Mouse (Mus musculus) kidney, embryonic 14.5 days (tissue): ENCODE measurements around the gene Trib2. TPM values are rescaled to one million over a fixed set of nuclear protein-coding genes. Genes with fewer than 3 reads are reported as not detected.

Experiments used
- ATAC-seq: fragments of 200-750 bp; cut with Nextera tagmentation; 2 replicates; pipeline ENCODE4 v1.8.0; 2017; ENCODE audit warnings: moderate number of reproducible peaks, mild to moderate bottlenecking, moderate TSS enrichment, moderate library complexity; ENCODE audit not compliant: low FRiP score, low TSS enrichment
- H3K27ac ChIP-seq: fragments of 300-500 bp; sonication (generic); 2 replicates; pipeline ENCODE4 v1.5.1; 2014; ENCODE audit warnings: low read depth, mild to moderate bottlenecking, low read length, moderate library complexity, mixed read lengths
- H3K27me3 ChIP-seq: fragments of 300-500 bp; sonication (generic); 2 replicates; pipeline ENCODE4 v1.6.1; 2014; ENCODE audit warnings: mild to moderate bottlenecking, low read length; ENCODE audit not compliant: control insufficient read depth, insufficient read depth
- H3K36me3 ChIP-seq: fragments of 300-500 bp; sonication (generic); 2 replicates; pipeline ENCODE4 v1.6.1; 2014; ENCODE audit warnings: low read length, mixed read lengths; ENCODE audit not compliant: control insufficient read depth, insufficient read depth
- H3K4me1 ChIP-seq: fragments of 300-500 bp; sonication (generic); 2 replicates; pipeline ENCODE4 v1.6.1; 2014; ENCODE audit warnings: low read length, mixed read lengths; ENCODE audit not compliant: control insufficient read depth, insufficient read depth
- H3K4me2 ChIP-seq: fragments of 300-500 bp; sonication (generic); replicated peaks from 2 replicates; pipeline ENCODE4 v1.6.1; 2014; ENCODE audit warnings: low read depth, mild to moderate bottlenecking, low read length
- H3K4me3 ChIP-seq: fragments of 300-500 bp; sonication (generic); 2 replicates; pipeline ENCODE4 v1.5.1; 2014; ENCODE audit warnings: mild to moderate bottlenecking, low read length
- H3K9ac ChIP-seq: fragments of 300-500 bp; sonication (generic); 2 replicates; pipeline ENCODE4 v1.6.1; 2014; ENCODE audit warnings: low read depth, mild to moderate bottlenecking, low read length, moderate library complexity
- H3K9me3 ChIP-seq: fragments of 300-500 bp; sonication (generic); 2 replicates; pipeline ENCODE4 v1.6.1; 2016; ENCODE audit warnings: low read length; ENCODE audit not compliant: control insufficient read depth
- WGBS: fragments of 180-500 bp; shearing (Covaris S2); extraction: QIAGEN DNeasy Blood & Tissue Kit; methylation state at CpG from one replicate; pipeline ENCODE4 v1.1.7; 2014; 5-methylcytosine and 5-hydroxymethylcytosine counted together
- polyA plus RNA-seq: library from polyadenylated mRNA; unstranded; fragments of >200 nt; fragmentation: Nextera tagmentation; extraction: Ambion mirVana; gene quantifications from 2 replicates; pipeline ENCODE4 v1.2.1, GENCODE M21; 2014

Trib2 gene
- polyA plus RNA-seq, 1 experiment from 2014 or later = 58.7 TPM

DNA sequence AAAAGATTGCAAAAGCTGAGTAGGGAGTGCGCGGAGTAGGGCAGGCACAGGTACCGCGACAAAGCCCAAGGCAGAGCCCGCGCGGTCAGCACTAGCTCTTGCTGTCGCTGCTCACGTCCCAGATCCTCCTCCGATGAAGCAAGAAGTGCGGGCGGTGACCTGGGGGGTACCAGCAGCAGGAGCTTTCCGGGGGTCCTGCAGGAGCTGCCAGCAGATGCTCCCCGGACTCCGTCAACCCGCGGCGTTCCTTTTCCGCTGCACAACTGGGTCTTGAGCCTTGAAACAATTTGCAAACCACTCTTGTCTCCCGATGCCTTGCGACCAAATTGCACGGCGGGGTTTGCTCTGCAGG is 492 bp downstream of the Trib2 start:
- ATAC-seq = peak; percentile 44
- Histone ChIP-seq H3K27ac (peak overlapping the region; percentile 93), H3K9ac (peak overlapping the region; percentile 96), H3K9me3 (no peaks in the 10 kb centered on the region), H3K36me3 (no peaks in the 10 kb centered on the region), H3K27me3 (no peaks in the 10 kb centered on the region), H3K4me1 (peaks cover 8% of the 10 kb centered on the region; the same call in 1 of the 2 replicates), H3K4me2 (peak overlapping the region; percentile 66), H3K4me3 (peak overlapping the region; percentile 83)
- WGBS = under 1% methylated on average over 23 of the region's 23 CpGs

DNA sequence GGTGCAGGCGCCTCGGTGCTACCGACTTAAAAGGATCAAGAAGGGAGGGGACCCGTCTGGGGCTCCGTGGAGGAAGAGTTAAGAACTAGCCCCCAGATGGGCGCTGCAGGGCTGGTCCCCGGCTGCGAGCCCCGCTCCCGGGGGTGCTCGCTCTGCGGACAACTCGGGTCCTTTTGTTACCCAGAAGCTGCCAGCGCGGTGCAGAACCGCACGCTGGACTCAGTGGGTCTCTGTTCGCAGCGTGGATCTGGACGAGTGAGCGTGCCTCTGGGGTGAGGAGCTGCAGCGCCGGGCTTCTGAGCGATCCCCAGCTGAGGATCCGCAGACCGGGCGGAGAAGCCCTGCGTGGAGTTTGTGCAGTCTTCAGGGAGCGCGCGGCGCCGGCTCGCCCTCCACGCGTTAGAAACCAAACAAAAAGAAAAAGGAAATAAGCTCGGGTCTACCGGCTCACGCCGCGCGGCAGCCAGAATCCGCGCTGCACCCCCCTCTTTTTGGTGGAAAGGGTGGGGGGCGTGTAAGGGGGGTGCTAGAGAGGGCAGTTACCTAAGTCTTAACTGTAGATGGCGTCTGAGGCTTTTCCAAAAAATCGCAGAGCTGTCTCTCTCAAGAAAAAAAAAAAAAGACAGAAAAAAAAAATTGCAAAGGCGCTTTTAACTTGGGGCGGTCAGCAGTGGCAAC is 1.0 kb downstream of the Trib2 start:
- no peaks in the 10 kb centered on the region for H3K9me3 ChIP-seq
- H3K27me3 ChIP-seq = no peaks in the 10 kb centered on the region
- peaks cover 10% of the 10 kb centered on the region; the same call in 1 of the 2 replicates for H3K4me1 ChIP-seq
- no peaks in the 10 kb centered on the region for H3K36me3 ChIP-seq
- H3K27ac ChIP-seq = peak overlapping the region; percentile 93
- H3K4me2 ChIP-seq = peak overlapping the region; percentile 66
- WGBS = under 1% methylated on average over 48 of the region's 49 CpGs
- H3K4me3 ChIP-seq = peak overlapping the region; percentile 83
- ATAC-seq = peak; percentile 41
- H3K9ac ChIP-seq = peak overlapping the region; percentile 96

DNA sequence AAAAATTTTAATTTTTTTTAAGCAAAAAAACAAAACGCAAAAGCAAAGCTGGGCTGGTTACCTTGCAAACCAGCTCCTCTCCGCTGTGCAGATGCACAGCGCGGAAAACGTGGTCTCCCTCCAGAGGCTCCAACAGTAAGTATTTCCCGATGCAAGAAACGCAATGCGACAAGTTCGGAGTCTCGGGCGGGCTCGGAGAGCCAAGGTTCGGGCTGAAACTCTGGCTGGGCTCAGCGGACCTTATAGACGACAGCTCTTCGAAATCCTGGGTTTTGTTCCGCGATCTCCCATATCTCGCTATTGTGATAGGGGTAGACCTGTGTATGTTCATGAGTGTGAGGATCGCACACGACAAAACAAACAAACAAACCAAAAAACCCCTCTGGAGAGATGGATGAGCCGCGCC is 1.5 kb downstream of the Trib2 start:
- Histone ChIP-seq H3K9me3 (no peaks in the 10 kb centered on the region), H3K9ac (peak overlapping the region; percentile 96), H3K4me2 (peak overlapping the region; percentile 66), H3K27me3 (no peaks in the 10 kb centered on the region), H3K27ac (peak overlapping the region; percentile 93), H3K4me3 (peak overlapping the region; percentile 83), H3K36me3 (0 out of 2 replicates have a peak, but pooled peaks cover 2% of the 10 kb centered on the region), H3K4me1 (peaks cover 10% of the 10 kb centered on the region; the same call in 1 of the 2 replicates)
- ATAC-seq = 0 out of 2 replicates have a peak, but pooled peaks have one; percentile 0
- 0% methylated on average over 23 of the region's 23 CpGs for WGBS

DNA sequence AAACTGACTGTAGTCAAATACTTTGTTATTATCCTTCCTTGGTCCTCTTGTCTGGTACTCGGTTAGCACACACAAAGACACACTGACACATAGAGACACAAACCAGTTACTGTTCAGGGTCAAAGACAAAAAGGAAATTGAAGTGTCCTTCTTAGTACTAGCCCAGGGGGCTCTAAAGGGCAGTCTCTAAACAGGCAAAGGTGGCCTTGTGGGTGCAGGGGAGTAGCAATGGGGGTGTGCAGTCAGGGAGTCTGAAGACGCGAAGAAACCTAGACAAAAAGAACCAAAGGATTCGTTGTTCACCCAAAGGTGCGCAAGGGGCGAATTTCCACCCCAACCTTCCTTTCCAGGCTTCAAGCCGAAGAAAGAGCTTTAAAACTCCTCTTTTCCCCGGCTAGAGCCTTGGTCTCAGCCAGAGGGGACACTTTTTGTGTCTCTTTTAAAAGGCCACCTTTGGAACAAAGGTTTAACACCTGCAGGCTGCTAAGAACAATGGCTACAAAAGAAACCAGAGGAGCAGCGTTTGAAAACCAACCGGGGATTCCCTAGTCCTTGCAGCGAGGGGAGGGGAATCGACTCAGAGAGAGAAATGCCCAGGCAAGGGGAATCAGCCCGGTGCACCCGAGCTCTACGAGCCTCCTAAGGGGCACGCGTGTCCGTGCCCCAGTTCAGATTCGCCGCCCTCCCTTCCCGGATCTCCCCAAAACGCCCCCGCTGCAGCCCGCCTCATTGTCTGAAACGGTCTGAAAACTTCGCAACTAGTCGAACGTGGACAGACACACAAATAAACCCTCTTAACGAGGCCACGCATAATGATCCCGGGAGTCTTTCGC is 2.3 kb downstream of the Trib2 start:
- no peak for ATAC-seq
- peak overlapping the region; percentile 93 for H3K27ac ChIP-seq
- peaks cover 7% of the 10 kb centered on the region; the same call in 1 of the 2 replicates for H3K36me3 ChIP-seq
- H3K4me2 ChIP-seq = peak overlapping the region; percentile 66
- H3K9ac ChIP-seq = peak overlapping the region; percentile 96
- H3K4me1 ChIP-seq = peaks cover 10% of the 10 kb centered on the region; the same call in 1 of the 2 replicates
- H3K27me3 ChIP-seq = no peaks in the 10 kb centered on the region
- no peaks in the 10 kb centered on the region for H3K9me3 ChIP-seq
- WGBS = under 1% methylated on average over 32 of the region's 32 CpGs
- H3K4me3 ChIP-seq = peak overlapping the region; percentile 83

DNA sequence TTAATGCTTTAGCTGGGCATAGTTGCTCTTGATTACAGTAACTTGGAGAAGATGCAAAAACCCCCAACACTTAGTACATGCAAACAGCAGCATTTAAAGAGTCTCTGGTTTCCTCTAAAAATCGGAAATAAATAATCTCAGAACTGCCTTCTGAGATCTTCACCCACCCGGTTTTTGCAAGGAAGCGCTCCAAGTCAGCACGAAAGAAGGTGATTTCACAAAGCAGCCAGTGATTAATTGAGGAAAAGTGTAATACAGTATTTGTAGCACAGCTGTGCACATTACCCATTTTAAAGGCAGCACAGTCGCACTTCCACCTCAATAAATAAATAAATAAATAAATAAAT is 2.9 kb downstream of the Trib2 start:
- ATAC-seq = no peak
- no peaks in the 10 kb centered on the region for H3K27me3 ChIP-seq
- H3K36me3 ChIP-seq = peaks cover 7% of the 10 kb centered on the region; the same call in 1 of the 2 replicates
- peak overlapping the region; percentile 83 for H3K4me3 ChIP-seq
- WGBS = under 1% methylated on average over 5 of the region's 5 CpGs
- peak overlapping the region; percentile 66 for H3K4me2 ChIP-seq
- peaks cover 10% of the 10 kb centered on the region; the same call in 1 of the 2 replicates for H3K4me1 ChIP-seq
- no peaks in the 10 kb centered on the region for H3K9me3 ChIP-seq
- H3K27ac ChIP-seq = peak overlapping the region; percentile 93; the same call in 1 of the 2 replicates
- H3K9ac ChIP-seq = peak overlapping the region; percentile 96

DNA sequence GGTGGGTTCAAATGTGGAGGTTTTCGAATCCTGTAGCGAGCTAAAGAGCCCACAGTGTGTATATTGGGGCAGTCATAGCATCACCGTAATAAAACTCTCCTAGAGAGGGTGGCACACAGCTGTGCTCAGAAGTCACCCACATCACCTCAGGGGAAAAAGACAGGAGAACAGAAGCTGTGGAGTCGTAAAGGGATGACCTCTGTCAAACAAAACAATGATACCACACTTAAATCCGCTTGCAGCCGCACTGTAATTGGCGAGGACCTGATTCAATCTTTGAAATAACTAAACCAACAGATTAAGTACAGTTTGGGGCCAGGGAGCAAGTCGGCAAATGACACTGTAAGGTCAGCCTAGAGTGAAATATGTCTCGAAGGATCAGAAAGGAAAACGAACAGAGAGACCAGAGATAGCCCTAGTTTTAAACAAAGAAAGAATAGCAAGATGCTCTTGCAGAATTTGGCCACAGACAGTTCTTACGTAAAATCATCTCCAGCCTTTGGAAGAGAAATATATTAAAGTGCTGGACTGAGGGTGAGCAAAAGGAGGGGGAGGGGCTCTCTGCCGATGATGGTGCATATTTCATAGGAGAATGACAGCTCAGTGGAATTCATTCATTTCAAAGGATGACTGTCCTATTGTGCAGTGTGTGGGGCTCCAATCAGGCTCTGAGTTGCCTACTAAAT is 3.4 kb downstream of the Trib2 start:
- 10% methylated on average over 12 of the region's 12 CpGs for WGBS
- Histone ChIP-seq H3K4me1 (peaks cover 10% of the 10 kb centered on the region; the same call in 1 of the 2 replicates), H3K27ac (peak overlapping the region; percentile 93; the same call in 1 of the 2 replicates)

DNA sequence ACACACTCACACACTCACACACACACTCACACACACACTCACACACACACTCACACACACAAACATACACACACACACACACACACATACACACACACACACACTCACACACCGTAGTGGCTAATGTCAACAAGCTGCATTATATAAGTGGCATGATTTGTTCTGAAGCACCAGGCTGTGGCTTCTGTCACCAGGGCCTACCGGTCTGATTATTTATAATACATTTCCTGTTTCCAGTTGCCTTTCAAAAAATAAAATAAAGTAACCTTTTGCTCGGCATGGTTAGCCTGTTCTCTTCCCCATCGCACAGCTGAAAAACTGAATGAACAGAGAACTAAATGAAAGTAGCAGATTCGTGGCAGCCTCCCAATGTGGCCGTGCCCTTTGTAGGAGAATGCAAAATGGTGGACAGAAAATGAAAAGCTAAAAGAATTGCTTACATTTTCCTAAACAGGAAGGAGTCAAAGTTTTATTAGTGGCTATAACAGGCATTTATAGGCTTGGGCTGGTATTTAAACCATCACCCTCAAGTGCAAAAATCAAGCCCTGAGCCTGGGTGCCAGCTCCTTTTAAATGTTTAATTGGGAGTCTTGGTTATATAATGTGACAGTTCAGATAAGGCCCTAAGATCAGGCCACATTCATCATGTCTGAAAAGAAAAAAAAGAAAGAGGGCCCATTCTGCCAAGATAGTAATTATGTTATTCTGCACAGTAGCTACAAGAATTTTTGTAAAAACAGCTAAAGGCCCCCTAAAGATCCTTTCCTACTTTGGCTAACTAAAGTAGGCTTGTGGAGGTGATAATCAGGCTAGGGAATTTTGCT is 4.4 kb downstream of the Trib2 start:
- Histone ChIP-seq H3K36me3 (peaks cover 20% of the 10 kb centered on the region), H3K4me3 (peak overlapping the region; percentile 83), H3K9ac (peak overlapping the region; percentile 96; the same call in 1 of the 2 replicates), H3K9me3 (no peaks in the 10 kb centered on the region), H3K27me3 (no peaks in the 10 kb centered on the region), H3K4me2 (peak overlapping the region; percentile 66), H3K4me1 (peaks cover 10% of the 10 kb centered on the region; the same call in 1 of the 2 replicates), H3K27ac (no peak overlapping the region; the same call in 1 of the 2 replicates)
- 32% methylated on average over 6 of the region's 6 CpGs for WGBS
- ATAC-seq = no peak

More for the DNA sequence above, 3.4 kb downstream of the Trib2 start:
- Histone ChIP-seq H3K9ac (peak overlapping the region; percentile 96), H3K27me3 (no peaks in the 10 kb centered on the region), H3K4me3 (peak overlapping the region; percentile 83), H3K36me3 (peaks cover 11% of the 10 kb centered on the region), H3K4me2 (peak overlapping the region; percentile 66), H3K9me3 (no peaks in the 10 kb centered on the region)
- ATAC-seq = no peak

DNA sequence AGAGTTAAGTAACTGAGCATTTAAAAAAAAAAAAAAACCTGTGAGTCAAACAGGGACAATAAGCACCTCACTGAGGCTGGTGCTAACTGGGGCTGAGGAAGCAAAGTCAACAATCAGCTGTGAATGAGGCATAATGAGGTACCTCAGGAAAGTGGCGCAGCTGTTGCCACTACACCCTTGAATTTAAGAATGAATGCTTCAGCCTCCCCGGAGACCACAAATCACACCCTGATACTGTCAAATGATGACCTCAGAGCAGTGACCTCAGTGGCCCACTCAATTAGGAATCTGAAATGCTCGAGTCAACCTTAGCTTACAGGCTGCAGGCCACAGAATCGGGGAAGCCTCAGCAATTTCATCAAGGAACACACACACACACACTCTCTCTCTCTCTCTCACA is 5.0 kb downstream of the Trib2 start:
- Histone ChIP-seq H3K4me2 (peak overlapping the region; percentile 66), H3K4me1 (peaks cover 10% of the 10 kb centered on the region; the same call in 1 of the 2 replicates), H3K27ac (no peak overlapping the region), H3K27me3 (no peaks in the 10 kb centered on the region), H3K9ac (peak overlapping the region; percentile 19; the same call in 1 of the 2 replicates), H3K9me3 (no peaks in the 10 kb centered on the region), H3K36me3 (peaks cover 27% of the 10 kb centered on the region), H3K4me3 (peak overlapping the region; percentile 83; the same call in 1 of the 2 replicates)
- 17% methylated on average over 4 of the region's 4 CpGs for WGBS
- ATAC-seq = no peak
